Mouse (Mus musculus): ENCODE results near the gene Ddah2.

DNA sequence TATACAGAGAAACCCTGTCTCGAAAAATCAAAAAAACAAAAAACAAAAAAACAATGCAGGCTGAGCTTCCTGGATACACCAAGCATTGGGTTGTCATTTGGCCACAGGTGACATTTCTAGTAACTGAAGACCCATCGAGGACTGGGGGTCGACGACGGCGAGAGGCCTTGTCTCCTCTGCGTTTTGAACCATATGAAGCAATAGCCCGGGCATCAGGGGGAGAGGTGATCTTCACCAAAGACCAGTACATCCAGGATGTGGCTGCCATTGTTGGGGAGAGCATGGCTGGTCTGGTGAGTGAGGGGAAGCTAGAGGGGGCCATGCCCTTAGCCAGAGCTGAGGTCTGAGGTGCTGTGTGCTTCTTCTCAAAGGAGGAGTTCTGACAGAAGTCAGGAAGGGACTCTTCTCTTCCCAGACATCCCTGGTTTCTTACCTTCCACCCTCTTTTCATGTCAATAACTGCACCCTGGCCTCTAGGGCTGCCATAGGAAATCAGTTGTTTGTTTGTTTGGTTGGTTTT is 36.2 kb upstream of the Ddah2 start:
- TF ChIP-seq CTCF (IDR thresholded peaks at IDR 0.05; ENCODE audit: extremely low read depth, insufficient read length, insufficient replicate concordance, low read depth, low read length) = no peak
- TF ChIP-seq POLR2A (IDR thresholded peaks at IDR 0.05; ENCODE audit: low read depth, low read length) = no peak
